Mouse (Mus musculus): Measurements from ENCODE around the gene Dst. TPM values are rescaled to one million over a fixed set of nuclear protein-coding genes. Genes with fewer than 3 reads are reported as not detected.

Gene Dst
- polyA plus RNA-seq, 1 experiment from 2014 or later, result 28.4 TPM

- 83% methylated on average over 6 of the region's 6 CpGs for WGBS
- Histone ChIP-seq H3K4me3 (no peak overlapping the region), H3K9ac (no peak overlapping the region), H3K4me2 (no peak overlapping the region), H3K27ac (ENCODE audit: poor library complexity, severe bottlenecking) (peak overlapping the region; percentile 78), H3K4me1 (replicated peaks) (peaks cover 32% of the 10 kb centered on the region), H3K9me3 (replicated peaks) (no peaks in the 10 kb centered on the region), H3K36me3 (no peaks in the 10 kb centered on the region), H3K27me3 (replicated peaks) (no peaks in the 10 kb centered on the region)
- no peak for ATAC-seq (ENCODE audit: insufficient number of reproducible peaks, low FRiP score)
Observed at GRCm38 (mm10) chr1:33947838-33948237, 39.8 kb downstream of the Dst start.

GRCm38 (mm10) chr1:33948511-33948910, 40.5 kb downstream of the Dst start:
- Histone ChIP-seq H3K9me3 (replicated peaks) (no peaks in the 10 kb centered on the region), H3K4me2 (no peak overlapping the region), H3K4me3 (no peak overlapping the region), H3K36me3 (no peaks in the 10 kb centered on the region), H3K4me1 (replicated peaks) (peaks cover 32% of the 10 kb centered on the region), H3K27ac (ENCODE audit: poor library complexity, severe bottlenecking) (no peak overlapping the region), H3K9ac (no peak overlapping the region), H3K27me3 (replicated peaks) (no peaks in the 10 kb centered on the region)
- ATAC-seq (ENCODE audit: insufficient number of reproducible peaks, low FRiP score), result no peak
- 81% methylated on average over 5 of the region's 5 CpGs for WGBS

- no peak overlapping the region for H3K4me3 ChIP-seq
- H3K4me2 ChIP-seq, result no peak overlapping the region
- ATAC-seq (ENCODE audit: insufficient number of reproducible peaks, low FRiP score), result no peak
- WGBS, result 89% methylated on average over 6 of the region's 6 CpGs
- no peaks in the 10 kb centered on the region for H3K36me3 ChIP-seq
- no peak overlapping the region for H3K9ac ChIP-seq
- H3K27ac ChIP-seq (ENCODE audit: poor library complexity, severe bottlenecking), result no peak overlapping the region
- H3K27me3 ChIP-seq (replicated peaks), result no peaks in the 10 kb centered on the region
- peaks cover 4% of the 10 kb centered on the region; the same call in 1 of the 2 replicates for H3K9me3 ChIP-seq (replicated peaks)
- no peaks in the 10 kb centered on the region for H3K4me1 ChIP-seq (replicated peaks)
Observed at GRCm38 (mm10) chr1:33955626-33956025, 47.6 kb downstream of the Dst start.

GRCm38 (mm10) chr1:33960439-33960838, 52.4 kb downstream of the Dst start:
- Histone ChIP-seq H3K27me3 (replicated peaks) (no peaks in the 10 kb centered on the region), H3K4me1 (replicated peaks) (peaks cover 11% of the 10 kb centered on the region), H3K9me3 (replicated peaks) (peaks cover 4% of the 10 kb centered on the region; the same call in 1 of the 2 replicates), H3K9ac (no peak overlapping the region), H3K4me3 (no peak overlapping the region), H3K4me2 (no peak overlapping the region), H3K36me3 (no peaks in the 10 kb centered on the region), H3K27ac (ENCODE audit: poor library complexity, severe bottlenecking) (no peak overlapping the region)
- WGBS, result 60% methylated on average over 8 of the region's 8 CpGs
- no peak for ATAC-seq (ENCODE audit: insufficient number of reproducible peaks, low FRiP score)

GRCm38 (mm10) chr1:33964643-33965042, 56.6 kb downstream of the Dst start:
- H3K27me3 ChIP-seq (replicated peaks), result no peaks in the 10 kb centered on the region
- 33% methylated on average over 5 of the region's 5 CpGs for WGBS
- no peaks in the 10 kb centered on the region for H3K36me3 ChIP-seq
- H3K4me1 ChIP-seq (replicated peaks), result peaks cover 16% of the 10 kb centered on the region
- H3K9me3 ChIP-seq (replicated peaks), result 0 out of 2 replicates have a peak, but pooled peaks cover 3% of the 10 kb centered on the region
- H3K9ac ChIP-seq, result no peak overlapping the region
- ATAC-seq (ENCODE audit: insufficient number of reproducible peaks, low FRiP score), result no peak; the same call in 1 of the 2 replicates
- H3K4me3 ChIP-seq, result no peak overlapping the region
- no peak overlapping the region for H3K4me2 ChIP-seq
- no peak overlapping the region for H3K27ac ChIP-seq (ENCODE audit: poor library complexity, severe bottlenecking)

GRCm38 (mm10) chr1:33965824-33966223, 57.8 kb downstream of the Dst start:
- H3K4me2 ChIP-seq, result no peak overlapping the region
- H3K27me3 ChIP-seq (replicated peaks), result no peaks in the 10 kb centered on the region
- H3K36me3 ChIP-seq, result no peaks in the 10 kb centered on the region
- no peak overlapping the region for H3K4me3 ChIP-seq
- ATAC-seq (ENCODE audit: insufficient number of reproducible peaks, low FRiP score), result no peak
- no peak overlapping the region for H3K9ac ChIP-seq
- 0 out of 2 replicates have a peak, but pooled peaks cover 3% of the 10 kb centered on the region for H3K9me3 ChIP-seq (replicated peaks)
- H3K4me1 ChIP-seq (replicated peaks), result peaks cover 15% of the 10 kb centered on the region
- 72% methylated on average over 4 of the region's 4 CpGs for WGBS
- H3K27ac ChIP-seq (ENCODE audit: poor library complexity, severe bottlenecking), result no peak overlapping the region

- Histone ChIP-seq H3K27me3 (replicated peaks) (no peaks in the 10 kb centered on the region), H3K4me2 (0 out of 2 replicates have a peak overlapping the region, but pooled peaks have one; percentile 14), H3K27ac (ENCODE audit: poor library complexity, severe bottlenecking) (no peak overlapping the region), H3K4me3 (no peak overlapping the region), H3K9me3 (replicated peaks) (0 out of 2 replicates have a peak, but pooled peaks cover 3% of the 10 kb centered on the region), H3K4me1 (replicated peaks) (peaks cover 11% of the 10 kb centered on the region), H3K9ac (no peak overlapping the region), H3K36me3 (no peaks in the 10 kb centered on the region)
- ATAC-seq (ENCODE audit: insufficient number of reproducible peaks, low FRiP score), result no peak
- WGBS, result 25% methylated on average over 6 of the region's 6 CpGs
Observed at GRCm38 (mm10) chr1:33966328-33966727, 58.3 kb downstream of the Dst start.

- H3K36me3 ChIP-seq, result no peaks in the 10 kb centered on the region
- H3K4me1 ChIP-seq (replicated peaks), result peaks cover 11% of the 10 kb centered on the region
- no peak overlapping the region for H3K9ac ChIP-seq
- no peaks in the 10 kb centered on the region for H3K27me3 ChIP-seq (replicated peaks)
- H3K9me3 ChIP-seq (replicated peaks), result 0 out of 2 replicates have a peak, but pooled peaks cover 3% of the 10 kb centered on the region
- H3K4me3 ChIP-seq, result no peak overlapping the region
- ATAC-seq (ENCODE audit: insufficient number of reproducible peaks, low FRiP score), result no peak
- H3K27ac ChIP-seq (ENCODE audit: poor library complexity, severe bottlenecking), result no peak overlapping the region
- 77% methylated on average over 4 of the region's 4 CpGs for WGBS
- H3K4me2 ChIP-seq, result no peak overlapping the region
Observed at GRCm38 (mm10) chr1:33967206-33967605, 59.2 kb downstream of the Dst start.

- H3K9ac ChIP-seq, result no peak overlapping the region
- WGBS, result 52% methylated on average over 2 of the region's 2 CpGs
- no peak overlapping the region for H3K27ac ChIP-seq (ENCODE audit: poor library complexity, severe bottlenecking)
- peaks cover 5% of the 10 kb centered on the region; the same call in 1 of the 2 replicates for H3K4me1 ChIP-seq (replicated peaks)
- 0 out of 2 replicates have a peak, but pooled peaks cover 3% of the 10 kb centered on the region for H3K9me3 ChIP-seq (replicated peaks)
- no peaks in the 10 kb centered on the region for H3K27me3 ChIP-seq (replicated peaks)
- ATAC-seq (ENCODE audit: insufficient number of reproducible peaks, low FRiP score), result no peak
- H3K4me2 ChIP-seq, result no peak overlapping the region
- H3K36me3 ChIP-seq, result no peaks in the 10 kb centered on the region
- H3K4me3 ChIP-seq, result no peak overlapping the region
Observed at GRCm38 (mm10) chr1:33969910-33970309, 61.9 kb downstream of the Dst start.

- Histone ChIP-seq H3K27ac (ENCODE audit: poor library complexity, severe bottlenecking) (no peak overlapping the region), H3K9ac (no peak overlapping the region), H3K4me1 (replicated peaks) (no peaks in the 10 kb centered on the region), H3K9me3 (replicated peaks) (no peaks in the 10 kb centered on the region), H3K4me3 (no peak overlapping the region), H3K36me3 (no peaks in the 10 kb centered on the region), H3K27me3 (replicated peaks) (no peaks in the 10 kb centered on the region), H3K4me2 (no peak overlapping the region)
- ATAC-seq (ENCODE audit: insufficient number of reproducible peaks, low FRiP score), result no peak
- WGBS, result 85% methylated on average over 11 of the region's 11 CpGs
Observed at GRCm38 (mm10) chr1:33974401-33974800, 66.4 kb downstream of the Dst start.

- H3K4me2 ChIP-seq, result no peak overlapping the region
- no peak overlapping the region for H3K9ac ChIP-seq
- WGBS, result 79% methylated on average over 4 of the region's 4 CpGs
- no peaks in the 10 kb centered on the region for H3K4me1 ChIP-seq (replicated peaks)
- ATAC-seq (ENCODE audit: insufficient number of reproducible peaks, low FRiP score), result no peak
- no peaks in the 10 kb centered on the region for H3K9me3 ChIP-seq (replicated peaks)
- H3K36me3 ChIP-seq, result no peaks in the 10 kb centered on the region
- no peak overlapping the region for H3K27ac ChIP-seq (ENCODE audit: poor library complexity, severe bottlenecking)
- no peaks in the 10 kb centered on the region for H3K27me3 ChIP-seq (replicated peaks)
- H3K4me3 ChIP-seq, result no peak overlapping the region
Observed at GRCm38 (mm10) chr1:33975333-33975732, 67.3 kb downstream of the Dst start.

- Histone ChIP-seq H3K27me3 (replicated peaks) (no peaks in the 10 kb centered on the region), H3K4me2 (no peak overlapping the region), H3K36me3 (no peaks in the 10 kb centered on the region), H3K4me1 (replicated peaks) (peaks cover 11% of the 10 kb centered on the region; the same call in 1 of the 2 replicates), H3K27ac (ENCODE audit: poor library complexity, severe bottlenecking) (no peak overlapping the region), H3K9me3 (replicated peaks) (no peaks in the 10 kb centered on the region), H3K4me3 (no peak overlapping the region), H3K9ac (no peak overlapping the region)
- ATAC-seq (ENCODE audit: insufficient number of reproducible peaks, low FRiP score), result no peak
- WGBS, result 87% methylated on average over 6 of the region's 6 CpGs
Observed at GRCm38 (mm10) chr1:33977832-33978231, 69.8 kb downstream of the Dst start.
